Mouse (Mus musculus) heart, postnatal 10 days (tissue): ENCODE measurements around the gene Nos3. TPM values are rescaled to one million over a fixed set of nuclear protein-coding genes. Genes with fewer than 3 reads are reported as not detected.

Experiments used
- DNase-seq, 2 experiments: peaks; one replicate each; pipeline ENCODE4 v3.0.0; 2021
- intact Hi-C: fragments of 180-260 bp; cut with DNase I; formaldehyde crosslinking; loops from one replicate; pipeline ENCODE4 v1.15.1; 2025
- total RNA-seq, 2 experiments: library from RNA; stranded (reverse); gene quantifications; 2 replicates each; pipeline ENCODE4 v1.2.3; 2021

The Nos3 gene
- total RNA-seq, 2 experiments from 2014 or later, result 44.0 to 44.4 TPM

DNA sequence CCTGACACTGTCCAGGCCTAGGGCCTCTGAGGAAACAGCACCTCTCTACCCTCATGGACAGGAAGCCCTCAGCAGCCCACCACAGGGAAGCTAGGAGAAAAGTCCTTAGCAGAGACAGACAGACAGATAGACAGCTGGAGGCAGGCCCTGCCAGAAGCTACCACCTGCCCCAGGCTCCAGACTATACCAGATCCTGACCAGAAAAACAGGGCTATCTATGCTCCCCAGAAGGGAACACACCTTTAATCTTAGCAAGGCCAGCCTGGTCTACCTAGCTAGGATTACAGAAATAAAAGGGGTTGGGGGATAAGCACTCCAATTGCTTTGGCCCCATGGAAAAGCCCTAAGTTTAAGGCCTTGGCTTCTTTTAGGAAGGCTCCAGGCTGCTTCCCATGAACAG, 21.2 kb upstream of the Nos3 start:
- intact Hi-C loops, result no loop called here
- peak in 1 of 2 experiments; percentile 8 for DNase-seq

GRCm38 (mm10) chr5:24343977-24344436, 20.6 kb upstream of the Nos3 start:
- intact Hi-C loops, result no loop called here
- peak in 1 of 2 experiments; percentile 38 for DNase-seq

DNA sequence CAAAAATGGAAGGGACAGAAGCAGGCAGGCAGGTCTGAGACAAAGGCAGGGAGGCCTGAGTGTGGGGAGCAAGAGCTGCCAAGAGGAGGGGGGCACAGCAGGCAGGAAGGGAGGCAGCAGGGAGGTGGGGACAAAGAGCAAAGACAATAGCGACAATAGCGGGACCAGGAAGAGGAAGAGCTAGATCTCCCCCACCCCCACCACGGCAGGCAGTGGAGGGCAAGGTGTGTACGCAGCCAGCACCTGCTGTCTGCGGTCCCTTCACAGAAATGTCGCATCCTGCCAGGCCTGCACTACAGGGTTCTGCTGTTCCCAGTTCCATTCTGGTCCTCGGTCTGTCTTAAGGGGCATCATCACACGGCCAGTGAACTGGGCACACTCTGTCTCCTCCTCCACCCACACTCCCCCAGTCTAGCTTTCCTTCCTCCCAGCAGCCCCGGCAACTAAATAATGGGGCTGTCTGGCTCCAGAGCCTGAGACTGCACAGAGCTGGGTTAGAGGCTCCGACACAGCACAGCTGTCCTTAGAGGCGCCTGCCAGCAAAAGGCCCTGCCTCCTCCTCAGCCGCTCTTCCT, 20.0 kb upstream of the Nos3 start:
- peak in 1 of 2 experiments; percentile 75 for DNase-seq
- intact Hi-C loops, result no loop called here

DNA sequence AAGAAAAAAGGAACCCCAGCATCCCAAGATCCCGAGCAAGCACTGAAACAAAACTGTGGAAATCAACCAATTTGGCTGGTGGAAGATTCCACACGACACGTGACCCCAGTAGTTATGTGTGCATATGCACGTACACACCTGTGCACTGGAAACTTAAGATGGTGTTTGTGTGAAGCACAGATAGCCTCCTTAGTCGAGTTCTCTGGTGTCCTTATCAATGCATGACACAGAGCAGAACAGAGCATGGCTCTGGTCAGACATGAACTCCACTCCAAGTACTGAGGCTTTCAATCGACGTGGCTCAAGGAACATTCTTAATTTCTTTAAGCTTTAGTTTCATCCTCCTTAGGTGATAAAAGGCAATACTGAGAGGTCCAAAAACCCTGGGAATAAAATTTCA, 18.3 kb upstream of the Nos3 start:
- intact Hi-C loops, result no loop called here
- DNase-seq, result no peak

GRCm38 (mm10) chr5:24347186-24347875, 17.3 kb upstream of the Nos3 start:
- no peak for DNase-seq
- intact Hi-C loops, result no loop called here

- intact Hi-C loops, result no loop called here
- peak; percentile 76 to 78 for DNase-seq
Observed at GRCm38 (mm10) chr5:24348128-24348527, 16.5 kb upstream of the Nos3 start.

GRCm38 (mm10) chr5:24348546-24348945, 16.1 kb upstream of the Nos3 start:
- DNase-seq, result peak; percentile 71 to 72
- intact Hi-C loops, result no loop called here

- peak; percentile 57 to 71 for DNase-seq
- intact Hi-C loops, result no loop called here
Observed at GRCm38 (mm10) chr5:24350073-24350472, 14.5 kb upstream of the Nos3 start.

DNA sequence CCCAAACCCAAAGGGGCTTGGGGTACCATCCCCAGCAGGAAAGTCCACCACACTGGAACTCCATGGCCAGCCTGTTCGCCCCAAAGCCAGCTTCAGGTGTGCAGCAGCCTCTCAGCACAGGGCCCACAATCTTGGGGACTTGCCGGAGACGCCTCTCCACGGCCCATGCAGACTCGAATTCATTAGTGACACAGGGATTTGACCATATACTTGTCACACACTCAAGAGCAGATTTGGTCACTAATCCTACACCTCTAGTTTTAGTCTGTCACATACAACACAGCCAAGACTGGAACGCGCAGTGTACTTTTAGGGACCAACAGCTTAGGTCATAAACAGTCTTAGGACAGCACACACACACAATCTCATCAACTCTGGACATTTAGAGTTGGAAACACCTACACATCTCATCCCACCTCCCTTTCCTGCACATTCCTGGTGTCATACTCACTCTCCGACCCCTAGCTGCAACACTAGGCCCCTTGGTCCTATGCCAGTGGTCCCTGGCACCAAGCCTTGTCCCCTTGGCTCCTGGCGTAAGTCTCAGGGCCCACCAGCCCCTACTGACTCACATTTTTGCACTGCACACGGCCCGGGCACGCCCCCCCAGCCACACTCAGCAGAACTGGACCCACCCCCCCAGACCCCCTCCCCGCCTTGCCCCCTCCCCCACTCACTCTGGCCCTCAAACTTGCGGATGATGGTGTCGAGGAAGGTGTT, 13.9 kb upstream of the Nos3 start:
- peak; percentile 55 to 68 for DNase-seq

DNA sequence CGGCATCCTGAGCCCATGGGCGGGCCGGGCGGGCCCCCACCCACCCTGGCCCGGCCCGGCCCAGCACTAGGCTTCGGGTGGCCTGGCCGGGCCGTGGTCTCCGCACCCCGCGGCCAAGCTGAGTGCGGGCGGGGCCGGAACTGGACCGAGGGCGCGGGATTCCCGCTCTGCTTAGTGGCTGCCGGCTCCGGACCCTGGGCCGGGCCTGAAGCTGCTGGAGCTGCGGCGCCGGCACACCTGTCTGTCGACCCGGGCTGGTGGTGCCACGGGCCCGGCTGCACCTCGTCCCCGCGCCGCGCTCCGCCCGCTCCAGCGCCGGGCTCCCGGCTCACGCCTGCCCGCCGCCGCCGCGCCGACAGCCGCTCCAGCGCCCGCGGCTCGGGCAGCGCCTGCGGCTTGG, 13.3 kb upstream of the Nos3 start, which contains the start of gene Kcnh2:
TSS of gene Kcnh2 (minus strand) at position 327 of the 400 bp plus-strand sequence.
- intact Hi-C loops, result no loop called here
- DNase-seq, result peak in 1 of 2 experiments; percentile 38

More for the DNA sequence above, 13.9 kb upstream of the Nos3 start:
- intact Hi-C loops, result no loop called here

- intact Hi-C loops, result no loop called here
- DNase-seq, result peak; percentile 90 to 93
Observed at GRCm38 (mm10) chr5:24351701-24352171, 12.9 kb upstream of the Nos3 start.

DNA sequence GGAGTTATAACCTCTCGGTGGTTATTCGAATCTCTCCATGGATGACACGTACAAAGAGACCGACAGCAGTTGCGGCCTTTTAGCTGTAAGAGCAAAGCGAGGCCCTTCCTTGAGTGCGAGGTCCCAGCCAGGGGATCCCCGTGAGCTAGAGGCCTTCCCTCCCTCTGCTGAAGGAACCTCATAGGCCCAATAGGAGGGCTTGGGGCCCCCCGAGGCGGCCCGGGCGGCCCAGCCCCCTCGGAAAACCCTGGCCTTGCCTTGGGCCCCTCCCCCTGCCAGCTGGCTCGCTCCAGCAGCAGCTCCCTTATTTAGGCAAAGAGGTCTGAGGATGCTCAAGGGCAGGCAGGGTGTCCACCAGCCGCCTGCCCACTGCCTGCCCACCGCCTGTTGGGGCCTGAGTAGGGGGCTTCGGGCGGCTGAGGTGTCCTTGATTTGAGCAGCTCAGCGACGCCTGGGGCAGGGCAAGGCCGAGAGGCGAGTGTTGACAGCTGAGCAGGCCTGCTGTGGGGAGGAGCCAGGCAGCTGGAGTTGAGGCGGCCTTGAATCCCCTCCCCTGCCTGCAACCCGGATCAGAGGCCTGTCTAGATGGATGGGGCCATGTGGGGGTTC, 12.3 kb upstream of the Nos3 start:
- intact Hi-C loops, result no loop called here
- DNase-seq, result peak; percentile 87 to 89

DNA sequence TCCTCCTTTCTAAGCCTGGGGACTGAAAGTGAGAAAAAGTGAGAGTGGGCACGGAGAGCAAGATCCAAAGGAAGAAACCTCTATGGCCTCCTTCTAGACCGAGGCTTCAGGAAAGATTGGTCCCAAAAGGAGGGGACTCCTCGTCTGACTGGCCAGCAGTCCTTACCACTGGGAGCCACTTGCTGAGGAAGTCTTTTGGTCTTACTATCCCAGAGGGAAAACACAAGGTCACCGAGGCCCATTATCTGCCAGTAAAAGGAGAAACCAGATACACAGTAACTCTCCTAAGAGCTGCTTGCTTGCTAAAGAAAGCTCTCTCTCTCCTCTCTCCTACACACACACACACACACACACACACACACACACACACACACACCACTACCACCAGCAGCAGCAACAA, 11.3 kb upstream of the Nos3 start:
- DNase-seq, result no peak
- intact Hi-C loops, result no loop called here

DNA sequence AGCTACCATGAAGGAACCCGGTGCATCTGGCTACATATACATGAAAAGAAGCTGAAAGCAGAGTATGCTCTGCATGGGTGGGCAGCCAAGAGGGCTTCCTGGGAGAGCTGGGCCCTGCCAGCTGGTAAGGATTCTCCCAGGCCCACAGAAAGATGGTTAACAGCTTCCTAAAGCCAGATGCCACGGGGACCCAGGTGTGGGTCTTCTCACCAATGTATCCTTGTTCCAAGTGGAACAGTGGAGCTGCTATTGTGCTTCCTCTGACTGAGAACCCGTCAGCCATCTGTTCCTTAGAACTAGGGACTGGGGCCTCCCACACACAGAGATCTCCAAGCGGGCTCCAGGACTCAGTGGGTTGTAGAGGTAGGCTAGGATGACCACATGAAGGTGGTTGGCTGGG, 7.8 kb upstream of the Nos3 start:
- intact Hi-C loops, result no loop called here
- DNase-seq, result no peak

GRCm38 (mm10) chr5:24357461-24357860, 7.1 kb upstream of the Nos3 start:
- DNase-seq, result peak; percentile 87 to 90
- intact Hi-C loops, result no loop called here

GRCm38 (mm10) chr5:24360792-24361454, 3.7 kb upstream of the Nos3 start:
- peak; percentile 92 to 93 for DNase-seq
- intact Hi-C loops, result loop anchor here (1.0 to 2.0 kb wide), 3 partner anchors 25 to 94 kb away; partner anchors contain the start of genes Abcb8 and Atg9b

- intact Hi-C loops, result no loop called here
- DNase-seq, result no peak
Observed at GRCm38 (mm10) chr5:24363467-24363866, 1.1 kb upstream of the Nos3 start.

- intact Hi-C loops, result loop anchor here (2.0 kb wide), 1 partner anchor 23 kb away; no protein-coding TSS in a partner anchor
- no peak for DNase-seq
Observed at GRCm38 (mm10) chr5:24364061-24364460, 549 bp upstream of the Nos3 start.

- intact Hi-C loops, result loop anchor here (2.0 kb wide), 1 partner anchor 22 kb away; no protein-coding TSS in a partner anchor
- DNase-seq, result no peak
Observed at GRCm38 (mm10) chr5:24364963-24365362, 353 bp downstream of the Nos3 start.

GRCm38 (mm10) chr5:24365528-24365927, 918 bp downstream of the Nos3 start:
- peak in 1 of 2 experiments; percentile 37 for DNase-seq
- intact Hi-C loops, result loop anchor here (2.0 kb wide), 1 partner anchor 21 kb away; no protein-coding TSS in a partner anchor
